Comparison of ENCODE assay signal across 23 mouse cellular contexts in the genomic region with DNA sequence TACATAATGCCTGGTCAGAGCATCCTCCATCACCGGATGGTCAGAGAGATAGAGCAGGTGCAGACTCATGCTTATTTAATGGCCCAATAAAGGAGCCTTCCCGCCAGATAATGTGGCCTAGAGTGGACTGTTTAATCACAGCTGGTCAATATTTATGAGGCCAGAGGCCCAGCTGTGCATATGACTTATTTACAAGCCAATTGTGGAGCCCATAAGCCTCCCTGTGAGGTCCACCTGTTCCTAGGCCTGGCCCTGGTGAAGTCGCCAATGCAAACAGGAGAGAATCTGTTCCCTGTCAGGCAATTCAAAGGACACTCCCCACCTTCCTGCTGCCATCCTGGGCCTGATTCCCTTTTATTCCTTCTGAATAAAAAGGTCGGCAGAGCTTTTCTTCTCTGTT.
A peak's percentile ranks its signal among the peaks of the same experiment; 100 is the strongest.
DNase-seq lines count a peak whose midpoint lies in the region; ATAC-seq and TF ChIP-seq lines count a peak whose summit lies in the region.
"Had no signal": no experiment of that assay in that cellular context is flagged by ENCODE, and none has a peak within 500 bp of the region (broad histone marks: within the 10 kb centered on the region; RNA-seq: fewer than 3 reads in every experiment).

No protein-coding gene starts in this region.

- H3K4me2 ChIP-seq in hindbrain, embryonic 11.5 days (replicated peaks; ENCODE audit: low read depth, low read length), result no peak overlapping the region
- H3K4me2 ChIP-seq in hindbrain, postnatal 0 days (ENCODE audit: low read depth, low read length), result no peak overlapping the region
- no peak overlapping the region for H3K4me2 ChIP-seq in midbrain, embryonic 11.5 days
- H3K4me2 ChIP-seq in midbrain, embryonic 16.5 days (ENCODE audit: low read length), result no peak overlapping the region
- H3K4me2 ChIP-seq in neural tube, embryonic 11.5 days (ENCODE audit: low read depth), result no peak overlapping the region
- H3K4me2 ChIP-seq: embryonic facial prominence, embryonic 15.5 days; hindbrain, embryonic 15.5 days had no signal

- peak; percentile 40; the same call in 1 of the 2 replicates for ATAC-seq in hindbrain, embryonic 11.5 days (ENCODE audit: low FRiP score)
- no peak for ATAC-seq in hindbrain, postnatal 0 days
- ATAC-seq in midbrain, embryonic 11.5 days (ENCODE audit: low FRiP score), result peak; percentile 65; the same call in 1 of the 2 replicates
- no peak for ATAC-seq in midbrain, embryonic 16.5 days
- ATAC-seq in neural tube, embryonic 11.5 days (ENCODE audit: insufficient read depth, low FRiP score, low TSS enrichment), result no peak
- ATAC-seq: forebrain, embryonic 14.5 days; inflammation-experienced regulatory T-cells, adult 6 months had no signal

- WGBS in hindbrain, embryonic 11.5 days, result 48% methylated on average over 4 of the region's 4 CpGs
- WGBS in hindbrain, postnatal 0 days, result 48% methylated on average over 4 of the region's 4 CpGs
- WGBS in midbrain, embryonic 11.5 days, result 38% methylated on average over 4 of the region's 4 CpGs
- 33% methylated on average over 4 of the region's 4 CpGs for WGBS in midbrain, embryonic 16.5 days
- 33% methylated on average over 4 of the region's 4 CpGs for WGBS in neural tube, embryonic 11.5 days

- H3K27me3 ChIP-seq in hindbrain, embryonic 11.5 days (ENCODE audit: control insufficient read depth, insufficient read depth, low read length), result peaks cover 4% of the 10 kb centered on the region; the same call in 1 of the 2 replicates
- no peaks in the 10 kb centered on the region for H3K27me3 ChIP-seq in hindbrain, postnatal 0 days (ENCODE audit: insufficient read depth, low read length)
- no peaks in the 10 kb centered on the region for H3K27me3 ChIP-seq in midbrain, embryonic 11.5 days (ENCODE audit: control insufficient read depth, insufficient read depth, low read length)
- H3K27me3 ChIP-seq in midbrain, embryonic 16.5 days (ENCODE audit: control insufficient read depth, insufficient read depth, low read depth, low read length), result no peaks in the 10 kb centered on the region; the same call in 1 of the 2 replicates
- H3K27me3 ChIP-seq in neural tube, embryonic 11.5 days (ENCODE audit: control insufficient read depth, insufficient read depth, low read length), result no peaks in the 10 kb centered on the region
- H3K27me3 ChIP-seq: CH12.LX; hindbrain, embryonic 15.5 days had no signal

- H3K9me3 ChIP-seq in hindbrain, embryonic 11.5 days (ENCODE audit: control insufficient read depth, low read length), result no peaks in the 10 kb centered on the region
- H3K9me3 ChIP-seq in hindbrain, postnatal 0 days (ENCODE audit: low read length), result no peaks in the 10 kb centered on the region
- no peaks in the 10 kb centered on the region for H3K9me3 ChIP-seq in midbrain, embryonic 11.5 days (ENCODE audit: control insufficient read depth, low read length)
- no peaks in the 10 kb centered on the region for H3K9me3 ChIP-seq in midbrain, embryonic 16.5 days (replicated peaks; ENCODE audit: control insufficient read depth, low read length, poor library complexity, severe bottlenecking)
- no peaks in the 10 kb centered on the region for H3K9me3 ChIP-seq in neural tube, embryonic 11.5 days (ENCODE audit: control insufficient read depth, low read length)
- H3K9me3 ChIP-seq: embryonic facial prominence, embryonic 15.5 days; forebrain, embryonic 10.5 days; heart, embryonic 10.5 days; hindbrain, embryonic 15.5 days had no signal

- H3K4me3 ChIP-seq in hindbrain, embryonic 11.5 days (ENCODE audit: low read depth, low read length), result no peak overlapping the region
- H3K4me3 ChIP-seq in hindbrain, postnatal 0 days (ENCODE audit: low read length), result no peak overlapping the region
- H3K4me3 ChIP-seq in midbrain, embryonic 11.5 days (ENCODE audit: low read depth, low read length), result no peak overlapping the region
- no peak overlapping the region for H3K4me3 ChIP-seq in midbrain, embryonic 16.5 days (ENCODE audit: low read depth, low read length)
- H3K4me3 ChIP-seq in neural tube, embryonic 11.5 days (ENCODE audit: low read depth, low read length), result no peak overlapping the region
- H3K4me3 ChIP-seq: embryonic facial prominence, embryonic 15.5 days; erythroblast, embryonic 14.5 days; forebrain, embryonic 10.5 days; heart, embryonic 10.5 days; hindbrain, embryonic 15.5 days had no signal

- DNase-seq in hindbrain, embryonic 11.5 days (ENCODE audit: low spot score), result no peak
- no peak for DNase-seq in hindbrain, postnatal 0 days (ENCODE audit: low spot score)
- peak; percentile 79 for DNase-seq in midbrain, embryonic 11.5 days (ENCODE audit: low spot score, missing footprints)
- peak; percentile 35 for DNase-seq in neural tube, embryonic 11.5 days (ENCODE audit: low spot score)
- no peak for DNase-seq in neural tube, embryonic 10.5 days (ENCODE audit: extremely low spot score, low spot score)
- DNase-seq in forelimb bud, embryonic 11.5 days (ENCODE audit: low read depth, low spot score), result peak; percentile 67
- DNase-seq in spleen, postnatal 4 days (ENCODE audit: low spot score in 2 of 2), result no peak
- DNase-seq: adrenal gland, adult 2 months; adrenal gland, postnatal 25 days; cerebellum, adult 8-10 months; gastrocnemius, postnatal 10 days; heart, adult 18-20 months; heart, postnatal 10 days; heart, postnatal 4 days had no signal

- no peaks in the 10 kb centered on the region for H3K36me3 ChIP-seq in hindbrain, embryonic 11.5 days (ENCODE audit: control insufficient read depth, insufficient read depth, low read length)
- no peaks in the 10 kb centered on the region for H3K36me3 ChIP-seq in hindbrain, postnatal 0 days (ENCODE audit: insufficient read depth, low read length)
- H3K36me3 ChIP-seq in midbrain, embryonic 11.5 days (ENCODE audit: control insufficient read depth, insufficient read depth, low read length), result no peaks in the 10 kb centered on the region
- no peaks in the 10 kb centered on the region for H3K36me3 ChIP-seq in midbrain, embryonic 16.5 days (ENCODE audit: control insufficient read depth, insufficient read depth, low read length)
- H3K36me3 ChIP-seq in neural tube, embryonic 11.5 days (ENCODE audit: control insufficient read depth, insufficient read depth, low read length), result no peaks in the 10 kb centered on the region
- H3K36me3 ChIP-seq: embryonic facial prominence, embryonic 15.5 days; forebrain, embryonic 10.5 days; heart, embryonic 10.5 days; hindbrain, embryonic 15.5 days had no signal

- no peak overlapping the region for H3K27ac ChIP-seq in hindbrain, embryonic 11.5 days (ENCODE audit: low read depth, low read length)
- no peak overlapping the region for H3K27ac ChIP-seq in hindbrain, postnatal 0 days
- H3K27ac ChIP-seq in midbrain, embryonic 11.5 days (ENCODE audit: low read depth, low read length), result no peak overlapping the region
- no peak overlapping the region for H3K27ac ChIP-seq in midbrain, embryonic 16.5 days (ENCODE audit: low read length)
- H3K27ac ChIP-seq in neural tube, embryonic 11.5 days (ENCODE audit: low read depth, low read length), result no peak overlapping the region
- H3K27ac ChIP-seq: embryonic facial prominence, embryonic 15.5 days; forebrain, embryonic 10.5 days; heart, embryonic 10.5 days; hindbrain, embryonic 15.5 days had no signal

- H3K4me1 ChIP-seq in hindbrain, embryonic 11.5 days (replicated peaks; ENCODE audit: control insufficient read depth, insufficient read depth, low read length), result no peaks in the 10 kb centered on the region
- no peaks in the 10 kb centered on the region for H3K4me1 ChIP-seq in hindbrain, postnatal 0 days (ENCODE audit: insufficient read depth, low read length)
- H3K4me1 ChIP-seq in midbrain, embryonic 11.5 days (ENCODE audit: control insufficient read depth, insufficient read depth, low read length), result peaks cover 8% of the 10 kb centered on the region; the same call in 1 of the 2 replicates
- H3K4me1 ChIP-seq in midbrain, embryonic 16.5 days (ENCODE audit: control insufficient read depth, insufficient read depth, low read length), result peaks cover 8% of the 10 kb centered on the region; the same call in 1 of the 2 replicates
- H3K4me1 ChIP-seq in neural tube, embryonic 11.5 days (ENCODE audit: control insufficient read depth, insufficient read depth, low read length), result 0 out of 2 replicates have a peak, but pooled peaks cover 3% of the 10 kb centered on the region

- no peak overlapping the region for H3K9ac ChIP-seq in hindbrain, embryonic 11.5 days (ENCODE audit: low read depth, low read length)
- no peak overlapping the region for H3K9ac ChIP-seq in hindbrain, postnatal 0 days (replicated peaks; ENCODE audit: low read length)
- no peak overlapping the region for H3K9ac ChIP-seq in midbrain, embryonic 11.5 days (ENCODE audit: low read length)
- no peak overlapping the region for H3K9ac ChIP-seq in midbrain, embryonic 16.5 days (ENCODE audit: low read depth, low read length)
- no peak overlapping the region for H3K9ac ChIP-seq in neural tube, embryonic 11.5 days (ENCODE audit: low read length)
- H3K9ac ChIP-seq: embryonic facial prominence, embryonic 15.5 days; hindbrain, embryonic 15.5 days had no signal

- TF ChIP-seq CTCF in hindbrain, postnatal 0 days (IDR thresholded peaks at IDR 0.05; ENCODE audit: low read depth), result no peak

Comparison
In these comparisons a context has a peak if more than half of its experiments do, and no peak if none do; other contexts are left out.
1. ATAC-seq: peak in hindbrain, embryonic 11.5 days (single experiment) and midbrain, embryonic 11.5 days (single experiment); none in hindbrain, postnatal 0 days (single experiment), midbrain, embryonic 16.5 days (single experiment) and neural tube, embryonic 11.5 days (single experiment).
2. DNase-seq: peak in midbrain, embryonic 11.5 days (single experiment), neural tube, embryonic 11.5 days (single experiment) and forelimb bud, embryonic 11.5 days (single experiment); none in hindbrain, embryonic 11.5 days (single experiment), hindbrain, postnatal 0 days (single experiment), neural tube, embryonic 10.5 days (single experiment) and spleen, postnatal 4 days (0 of 2).